Mouse (Mus musculus): ENCODE measurements at regions not wholly inside any gene's neighbourhood (a gene's known extent, or its start where the extent isn't known, plus 50 kb on each side); places are given as distances from the start of the nearest gene placed in this dataset.
A peak's percentile ranks its signal among the peaks of the same experiment; 100 is the strongest.

DNA sequence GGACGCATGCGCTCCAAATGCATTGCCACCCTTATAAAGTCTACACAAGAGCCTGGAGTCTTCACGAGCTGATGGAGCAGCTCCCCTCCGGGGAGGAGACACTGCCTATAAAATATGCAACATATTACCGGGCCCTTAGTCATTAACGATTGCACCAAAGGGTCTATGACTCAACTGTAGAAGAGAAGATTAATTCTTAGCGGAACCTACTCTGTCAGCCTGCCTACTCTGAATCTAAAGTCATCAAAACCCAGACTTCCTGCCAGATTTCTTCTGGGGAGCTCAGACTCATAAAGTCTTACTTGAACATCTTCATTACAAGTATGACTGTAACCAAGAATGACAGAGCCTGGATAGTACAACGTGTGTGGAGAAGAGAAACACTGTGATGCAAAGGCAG lies 237.2 kb upstream of the 1700056E22Rik start:
- no peak for TF ChIP-seq CTCF (IDR thresholded peaks at IDR 0.05; ENCODE audit: low read depth)
- Histone ChIP-seq H3K9me3 (ENCODE audit: control insufficient read depth) (no peaks in the 10 kb centered on the region), H3K27me3 (replicated peaks; ENCODE audit: control insufficient read depth, insufficient read depth, low read length) (no peaks in the 10 kb centered on the region), H3K27ac (ENCODE audit: low read depth, low read length) (no peak overlapping the region), H3K4me3 (ENCODE audit: low read depth, low read length) (no peak overlapping the region), H3K4me1 (replicated peaks; ENCODE audit: control insufficient read depth, insufficient read depth, low read length) (no peaks in the 10 kb centered on the region), H3K9ac (ENCODE audit: low read depth, low read length) (no peak overlapping the region), H3K4me2 (replicated peaks; ENCODE audit: low read depth) (no peak overlapping the region), H3K36me3 (ENCODE audit: control insufficient read depth, insufficient read depth) (no peaks in the 10 kb centered on the region)
- 74% methylated on average over 8 of the region's 8 CpGs for WGBS
- ATAC-seq, result no peak

DNA sequence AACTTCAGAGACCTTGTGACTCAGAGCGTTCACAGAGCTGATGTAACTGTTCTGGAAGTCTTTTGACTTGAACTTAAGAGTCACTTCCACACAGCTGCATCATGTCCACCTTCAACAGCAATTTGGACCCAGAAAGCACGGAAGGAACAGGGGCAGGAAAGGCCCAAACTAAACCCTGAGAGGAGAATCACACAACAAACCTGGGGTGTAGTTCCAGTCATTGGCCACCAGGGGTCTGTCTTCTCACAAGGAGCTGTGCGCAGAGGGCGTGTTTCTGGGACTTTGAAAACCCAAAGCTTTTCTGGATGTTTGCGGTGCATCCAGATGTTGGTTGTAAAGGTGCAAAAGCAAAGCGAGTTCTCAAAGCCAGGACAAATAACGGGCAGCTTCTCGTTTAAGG lies 231.9 kb upstream of the 1700056E22Rik start:
- WGBS, result 11% methylated on average over 8 of the region's 8 CpGs
- no peaks in the 10 kb centered on the region for H3K36me3 ChIP-seq (ENCODE audit: control insufficient read depth, insufficient read depth)
- no peak overlapping the region for H3K9ac ChIP-seq (ENCODE audit: low read depth, low read length)
- H3K4me1 ChIP-seq (replicated peaks; ENCODE audit: control insufficient read depth, insufficient read depth, low read length), result no peaks in the 10 kb centered on the region
- no peak overlapping the region for H3K27ac ChIP-seq (ENCODE audit: low read depth, low read length)
- H3K4me3 ChIP-seq (ENCODE audit: low read depth, low read length), result no peak overlapping the region
- H3K27me3 ChIP-seq (replicated peaks; ENCODE audit: control insufficient read depth, insufficient read depth, low read length), result no peaks in the 10 kb centered on the region
- TF ChIP-seq CTCF (IDR thresholded peaks at IDR 0.05; ENCODE audit: low read depth), result peak; percentile 98
- peak; percentile 45; the same call in 1 of the 2 replicates for ATAC-seq
- H3K4me2 ChIP-seq (replicated peaks; ENCODE audit: low read depth), result no peak overlapping the region
- H3K9me3 ChIP-seq (ENCODE audit: control insufficient read depth), result no peaks in the 10 kb centered on the region

DNA sequence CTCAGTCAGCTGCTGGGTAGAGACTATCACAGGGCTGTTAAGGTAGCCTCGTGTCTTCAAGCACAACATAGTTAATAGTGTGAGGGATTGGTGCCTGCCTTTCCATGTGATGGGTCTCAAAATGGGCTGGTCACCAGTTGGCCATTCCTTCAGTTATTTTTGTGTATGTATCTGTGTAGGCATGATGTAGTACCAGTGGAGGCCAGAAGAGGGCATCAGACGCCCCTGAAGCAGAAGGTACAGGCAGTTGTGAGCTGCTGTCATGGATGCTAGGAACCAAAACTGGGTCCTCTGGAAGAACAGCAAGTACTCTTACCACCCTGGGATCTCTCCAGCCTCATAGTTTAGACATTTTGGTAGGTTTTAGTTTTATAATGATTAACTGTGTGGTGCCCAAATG lies 228.9 kb upstream of the 1700056E22Rik start:
- Histone ChIP-seq H3K4me3 (ENCODE audit: low read depth, low read length) (no peak overlapping the region), H3K9me3 (ENCODE audit: control insufficient read depth) (no peaks in the 10 kb centered on the region), H3K4me2 (replicated peaks; ENCODE audit: low read depth) (no peak overlapping the region), H3K4me1 (replicated peaks; ENCODE audit: control insufficient read depth, insufficient read depth, low read length) (no peaks in the 10 kb centered on the region), H3K27me3 (replicated peaks; ENCODE audit: control insufficient read depth, insufficient read depth, low read length) (no peaks in the 10 kb centered on the region), H3K9ac (ENCODE audit: low read depth, low read length) (no peak overlapping the region), H3K36me3 (ENCODE audit: control insufficient read depth, insufficient read depth) (no peaks in the 10 kb centered on the region), H3K27ac (ENCODE audit: low read depth, low read length) (no peak overlapping the region)
- ATAC-seq, result no peak
- WGBS, result 70% methylated on average over 2 of the region's 2 CpGs
- peak; percentile 62 for TF ChIP-seq CTCF (IDR thresholded peaks at IDR 0.05; ENCODE audit: low read depth)

DNA sequence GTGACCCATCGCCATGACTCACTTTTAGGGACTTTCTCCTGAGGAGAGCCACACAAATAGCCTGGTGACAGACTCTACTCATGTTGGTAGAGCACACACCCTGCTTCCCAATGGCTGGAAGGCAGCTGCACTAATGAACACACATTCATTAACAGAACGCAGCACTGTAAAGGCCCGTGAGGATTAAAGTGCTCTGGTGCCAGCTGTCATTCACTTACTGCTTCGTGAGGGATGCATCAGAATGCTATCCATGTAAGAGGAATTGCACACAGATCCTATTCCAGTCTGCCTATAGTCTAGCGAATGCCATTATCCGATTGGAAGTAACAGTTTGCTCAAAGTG lies 227.3 kb upstream of the 1700056E22Rik start:
- no peaks in the 10 kb centered on the region for H3K4me1 ChIP-seq (replicated peaks; ENCODE audit: control insufficient read depth, insufficient read depth, low read length)
- no peak for ATAC-seq
- no peaks in the 10 kb centered on the region for H3K9me3 ChIP-seq (ENCODE audit: control insufficient read depth)
- H3K36me3 ChIP-seq (ENCODE audit: control insufficient read depth, insufficient read depth), result no peaks in the 10 kb centered on the region
- no peak overlapping the region for H3K27ac ChIP-seq (ENCODE audit: low read depth, low read length)
- H3K27me3 ChIP-seq (replicated peaks; ENCODE audit: control insufficient read depth, insufficient read depth, low read length), result no peaks in the 10 kb centered on the region
- no peak overlapping the region for H3K4me2 ChIP-seq (replicated peaks; ENCODE audit: low read depth)
- no peak overlapping the region for H3K4me3 ChIP-seq (ENCODE audit: low read depth, low read length)
- no peak for TF ChIP-seq CTCF (IDR thresholded peaks at IDR 0.05; ENCODE audit: low read depth)
- 88% methylated on average over 6 of the region's 6 CpGs for WGBS
- no peak overlapping the region for H3K9ac ChIP-seq (ENCODE audit: low read depth, low read length)

DNA sequence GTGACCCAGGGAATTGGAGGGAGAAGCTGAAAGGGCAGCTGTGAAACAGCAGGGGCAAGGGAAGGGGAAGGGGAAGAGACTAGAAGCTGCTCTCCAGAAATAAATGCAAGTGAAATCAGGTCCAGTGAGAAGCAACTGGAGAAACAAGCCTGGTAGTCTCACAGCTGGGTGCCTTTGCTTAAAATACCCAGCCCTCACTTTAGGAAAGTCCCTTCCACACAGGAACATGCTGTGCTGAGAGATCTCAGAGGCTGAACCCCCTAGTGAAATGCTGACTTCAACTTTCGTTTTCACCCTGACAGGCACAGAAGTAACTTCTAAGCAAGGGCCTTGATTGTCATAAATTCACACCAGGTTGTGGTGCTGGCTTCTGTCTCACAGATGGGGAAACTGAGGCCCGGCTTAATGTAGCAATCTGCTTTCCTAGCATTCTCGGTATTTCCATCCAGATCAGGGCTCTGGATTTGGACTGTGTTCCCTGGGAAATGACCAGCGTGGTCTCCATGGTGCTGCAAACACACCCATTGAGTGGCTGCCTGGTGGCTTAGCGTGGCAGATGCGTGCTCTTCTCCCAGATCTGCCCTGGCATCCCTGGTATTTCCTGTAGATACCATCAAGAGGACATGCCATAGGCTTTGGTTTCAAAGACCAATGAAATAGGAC lies 226.8 kb upstream of the 1700056E22Rik start:
- Histone ChIP-seq H3K9me3 (ENCODE audit: control insufficient read depth) (no peaks in the 10 kb centered on the region), H3K4me3 (ENCODE audit: low read depth, low read length) (no peak overlapping the region), H3K27me3 (replicated peaks; ENCODE audit: control insufficient read depth, insufficient read depth, low read length) (no peaks in the 10 kb centered on the region), H3K4me2 (replicated peaks; ENCODE audit: low read depth) (no peak overlapping the region), H3K27ac (ENCODE audit: low read depth, low read length) (no peak overlapping the region), H3K9ac (ENCODE audit: low read depth, low read length) (no peak overlapping the region), H3K4me1 (replicated peaks; ENCODE audit: control insufficient read depth, insufficient read depth, low read length) (no peaks in the 10 kb centered on the region), H3K36me3 (ENCODE audit: control insufficient read depth, insufficient read depth) (no peaks in the 10 kb centered on the region)
- no peak for TF ChIP-seq CTCF (IDR thresholded peaks at IDR 0.05; ENCODE audit: low read depth)
- ATAC-seq, result no peak
- 85% methylated on average over 6 of the region's 6 CpGs for WGBS

DNA sequence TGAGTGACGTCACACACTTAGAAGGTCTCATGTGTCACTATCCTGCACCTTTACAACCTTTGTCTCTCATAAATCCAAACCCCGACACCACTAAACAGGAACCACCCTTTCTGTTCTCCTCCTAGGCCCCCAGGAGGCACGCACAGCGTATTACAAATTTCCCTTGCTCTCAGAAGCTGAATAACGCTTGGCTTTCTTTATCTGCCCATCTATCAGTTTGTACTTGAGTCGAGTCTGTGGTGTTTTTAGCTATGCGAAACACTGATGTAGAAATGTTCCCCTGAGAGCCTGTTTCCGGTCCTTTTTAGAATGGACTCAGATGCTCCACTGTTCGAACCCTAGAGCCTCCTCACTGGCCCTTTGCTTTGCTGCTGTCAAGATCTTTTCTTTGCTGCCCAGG lies 225.8 kb upstream of the 1700056E22Rik start:
- ATAC-seq, result no peak
- Histone ChIP-seq H3K9me3 (ENCODE audit: control insufficient read depth) (no peaks in the 10 kb centered on the region), H3K27ac (ENCODE audit: low read depth, low read length) (no peak overlapping the region), H3K4me3 (ENCODE audit: low read depth, low read length) (no peak overlapping the region), H3K4me1 (replicated peaks; ENCODE audit: control insufficient read depth, insufficient read depth, low read length) (no peaks in the 10 kb centered on the region), H3K4me2 (replicated peaks; ENCODE audit: low read depth) (no peak overlapping the region), H3K9ac (ENCODE audit: low read depth, low read length) (no peak overlapping the region), H3K27me3 (replicated peaks; ENCODE audit: control insufficient read depth, insufficient read depth, low read length) (no peaks in the 10 kb centered on the region), H3K36me3 (ENCODE audit: control insufficient read depth, insufficient read depth) (no peaks in the 10 kb centered on the region)
- WGBS, result 82% methylated on average over 9 of the region's 9 CpGs
- TF ChIP-seq CTCF (IDR thresholded peaks at IDR 0.05; ENCODE audit: low read depth), result no peak

DNA sequence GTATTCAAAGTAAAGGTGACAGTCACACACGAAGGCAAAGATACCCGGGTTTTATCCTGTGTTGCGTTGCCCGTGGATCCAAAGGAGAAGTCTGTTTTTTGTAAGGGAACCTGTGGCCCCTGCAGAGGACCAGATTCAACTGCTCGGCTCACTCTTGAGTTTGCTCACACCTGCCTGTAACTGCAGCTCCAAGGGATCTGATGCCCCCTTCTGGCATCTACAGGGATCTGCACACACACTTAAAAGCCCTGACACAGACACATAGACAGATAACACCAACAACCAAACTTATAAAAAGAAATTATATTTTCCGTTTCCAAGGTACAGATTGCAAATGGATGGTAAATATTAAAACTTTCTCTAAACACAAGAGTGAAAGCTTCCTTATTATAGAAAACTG lies 223.3 kb upstream of the 1700056E22Rik start:
- Histone ChIP-seq H3K27ac (ENCODE audit: low read depth, low read length) (no peak overlapping the region), H3K9ac (ENCODE audit: low read depth, low read length) (no peak overlapping the region), H3K4me3 (ENCODE audit: low read depth, low read length) (no peak overlapping the region), H3K9me3 (ENCODE audit: control insufficient read depth) (no peaks in the 10 kb centered on the region), H3K4me1 (replicated peaks; ENCODE audit: control insufficient read depth, insufficient read depth, low read length) (no peaks in the 10 kb centered on the region), H3K27me3 (replicated peaks; ENCODE audit: control insufficient read depth, insufficient read depth, low read length) (no peaks in the 10 kb centered on the region), H3K4me2 (replicated peaks; ENCODE audit: low read depth) (no peak overlapping the region), H3K36me3 (ENCODE audit: control insufficient read depth, insufficient read depth) (no peaks in the 10 kb centered on the region)
- peak; percentile 26 for TF ChIP-seq CTCF (IDR thresholded peaks at IDR 0.05; ENCODE audit: low read depth)
- WGBS, result 86% methylated on average over 6 of the region's 6 CpGs
- ATAC-seq, result no peak

Measured in intestine, postnatal 0 days (tissue).